Mouse (Mus musculus): ENCODE results near the gene Arsb.

- no peak for TF ChIP-seq POLR2A (IDR thresholded peaks at IDR 0.05; ENCODE audit: borderline replicate concordance, low read depth, low read length)
- no peak for TF ChIP-seq CTCF (IDR thresholded peaks at IDR 0.05; ENCODE audit: low read depth, low read length)
Measured at GRCm38 (mm10) chr13:93976897-93977530, 205.6 kb downstream of the Arsb start.
